Mouse (Mus musculus): ENCODE results near the gene Tcf25. TPM values are rescaled to one million over a fixed set of nuclear protein-coding genes. Genes with fewer than 3 reads are reported as not detected.

Tcf25 gene
- polyA plus RNA-seq (2015; fragmentation: Nextera tagmentation; extraction: Ambion mirVana): 124 and 137 TPM in 2 replicates

DNA sequence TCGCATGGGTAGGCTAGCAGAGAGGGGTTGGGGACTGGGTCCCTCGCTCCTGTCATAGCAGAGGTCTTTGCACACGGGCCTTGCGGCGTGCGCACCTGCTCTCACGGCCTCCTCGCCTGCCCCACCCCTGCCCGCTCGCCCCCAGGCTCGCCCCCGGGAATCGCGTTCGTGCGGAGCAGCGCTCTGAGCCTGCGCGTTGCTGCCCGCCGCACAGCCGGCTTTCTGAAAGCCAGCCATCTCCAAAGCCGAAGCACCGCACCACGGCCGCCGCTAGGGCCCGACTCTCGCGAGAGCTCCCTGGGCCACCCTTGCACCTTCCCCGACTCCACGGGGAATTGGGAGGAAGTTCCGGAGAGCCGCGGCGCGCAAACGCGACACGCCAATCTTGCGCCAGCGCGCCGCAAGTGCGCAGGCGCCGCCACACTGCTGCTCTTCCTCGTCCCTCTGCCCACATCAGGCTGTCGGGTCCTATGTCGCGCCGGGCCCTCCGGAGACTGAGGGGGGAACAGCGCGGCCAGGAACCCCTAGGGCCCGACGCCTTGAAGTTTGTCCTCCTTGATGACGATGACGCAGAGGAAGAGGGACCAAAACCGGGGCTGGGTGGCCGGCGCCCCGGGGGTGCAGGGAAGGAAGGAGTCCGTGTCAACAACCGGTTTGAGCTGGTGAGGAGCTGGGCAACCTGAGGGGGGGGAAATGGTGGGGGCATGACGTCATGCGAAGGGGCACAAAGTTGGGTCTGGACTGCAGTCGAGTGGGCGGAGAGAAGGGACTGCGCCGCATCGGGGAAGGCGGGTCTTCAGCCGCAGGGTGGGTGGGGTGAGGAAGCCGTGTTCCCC lies at the start of gene Tcf25:
TSS of gene Tcf25 (plus strand) at position 351 of the 836 bp plus-strand sequence.

GRCm38 (mm10) chr8:123332262-123333090 lies 41.1 kb upstream of the Tcf25 start, which contains the start of gene Spire2:
Gene Spire2, plus strand, starts transcription at chr8:123332713.

DNA sequence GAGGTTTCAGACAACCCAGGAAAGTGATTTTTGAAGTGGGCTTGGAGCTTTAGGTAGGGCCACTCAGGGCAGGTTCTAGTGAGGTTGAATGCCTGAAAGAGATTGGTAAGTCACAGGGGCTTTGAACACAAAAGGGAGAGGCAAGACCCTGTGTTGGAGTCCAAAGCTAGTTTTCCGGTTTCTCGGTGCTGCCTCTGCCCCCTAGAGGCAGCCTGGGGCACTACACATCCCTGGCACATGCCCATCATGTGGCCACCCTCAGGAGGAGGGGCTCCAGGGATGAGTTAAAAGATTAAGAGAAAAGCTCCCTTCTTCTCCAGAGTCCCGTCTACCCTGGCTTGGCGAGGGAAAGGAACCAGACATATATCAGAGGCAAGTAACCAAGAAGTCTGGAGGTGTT lies 33.2 kb downstream of the Tcf25 start, which contains the start of gene Mc1r:
TSS of gene Mc1r (plus strand) at position 322 of the 400 bp plus-strand sequence.

DNA sequence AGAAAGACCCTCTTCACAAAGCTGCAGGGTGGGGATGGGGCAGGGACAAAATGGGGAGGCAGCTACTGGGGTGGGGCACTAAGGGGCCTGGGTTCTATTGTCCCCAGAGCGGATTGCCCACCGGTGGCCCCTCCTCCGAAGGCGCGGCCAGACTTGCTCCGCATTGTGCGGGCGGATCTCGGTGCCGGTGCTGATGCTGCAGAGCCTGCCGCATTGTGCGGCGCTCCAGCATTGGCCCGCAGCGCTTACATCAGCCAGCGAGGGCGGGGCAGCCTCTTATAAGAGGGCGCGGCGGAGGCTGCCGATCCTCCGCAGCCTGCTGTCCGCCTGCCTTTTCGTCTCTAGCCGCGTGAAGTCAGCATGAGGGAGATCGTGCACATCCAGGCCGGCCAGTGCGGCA lies 37.7 kb downstream of the Tcf25 start, which contains the start of gene Tubb3:
TSS of gene Tubb3 (plus strand) at position 179 of the 400 bp plus-strand sequence.

GRCm38 (mm10) chr8:123423441-123423840 lies 49.9 kb downstream of the Tcf25 start, which contains the start of gene Def8:
Gene Def8, plus strand, starts transcription at chr8:123423527.

Other genes starting within 250 kb of the Tcf25 start
- 13.2 and 13.3 TPM in 2 replicates for gene Sult5a1, start 215.4 kb upstream of the Tcf25 start, polyA plus RNA-seq (2015; fragmentation: Nextera tagmentation; extraction: Ambion mirVana)
- gene Dpep1, start 187.5 kb upstream of the Tcf25 start, polyA plus RNA-seq (2015; fragmentation: Nextera tagmentation; extraction: Ambion mirVana): 14.2 and 14.8 TPM in 2 replicates
- 76.6 and 84.8 TPM in 2 replicates for gene Chmp1a, start 161.0 kb upstream of the Tcf25 start, polyA plus RNA-seq (2015; fragmentation: Nextera tagmentation; extraction: Ambion mirVana)
- gene Spata33, start 160.9 kb upstream of the Tcf25 start, polyA plus RNA-seq (2015; fragmentation: Nextera tagmentation; extraction: Ambion mirVana): 1.2 and 1.4 TPM in 2 replicates
- 11.7 and 13.6 TPM in 2 replicates for gene Cdk10, start 148.9 kb upstream of the Tcf25 start, polyA plus RNA-seq (2015; fragmentation: Nextera tagmentation; extraction: Ambion mirVana)
- 1.3 and 1.6 TPM in 2 replicates for gene Spata2l, start 137.5 kb upstream of the Tcf25 start, polyA plus RNA-seq (2015; fragmentation: Nextera tagmentation; extraction: Ambion mirVana)
- 8.6 and 9.3 TPM in 2 replicates for gene Zfp276, start 119.6 kb upstream of the Tcf25 start, polyA plus RNA-seq (2015; fragmentation: Nextera tagmentation; extraction: Ambion mirVana)
- 11.8 and 13.8 TPM in 2 replicates for gene Vps9d1, start 119.4 kb upstream of the Tcf25 start, polyA plus RNA-seq (2015; fragmentation: Nextera tagmentation; extraction: Ambion mirVana)
- gene Fanca, start 55.2 kb upstream of the Tcf25 start, polyA plus RNA-seq (2015; fragmentation: Nextera tagmentation; extraction: Ambion mirVana): 3.5 and 4.5 TPM in 2 replicates
- gene Spire2, start 41.0 kb upstream of the Tcf25 start, polyA plus RNA-seq (2015; fragmentation: Nextera tagmentation; extraction: Ambion mirVana): 0.43 and 0.45 TPM in 2 replicates
- not detected in 2 replicates for gene Mc1r, start 33.4 kb downstream of the Tcf25 start, polyA plus RNA-seq (2015; fragmentation: Nextera tagmentation; extraction: Ambion mirVana)
- 0.19 and 0.33 TPM in 2 replicates for gene Tubb3, start 37.7 kb downstream of the Tcf25 start, polyA plus RNA-seq (2015; fragmentation: Nextera tagmentation; extraction: Ambion mirVana)
- 15.8 and 18.1 TPM in 2 replicates for gene Def8, start 49.8 kb downstream of the Tcf25 start, polyA plus RNA-seq (2015; fragmentation: Nextera tagmentation; extraction: Ambion mirVana)
- 26.0 and 29.9 TPM in 2 replicates for gene Afg3l1, start 104.2 kb downstream of the Tcf25 start, polyA plus RNA-seq (2015; fragmentation: Nextera tagmentation; extraction: Ambion mirVana)
- 1.9 and 2.8 TPM in 2 replicates for gene Dbndd1, start 141.7 kb downstream of the Tcf25 start, polyA plus RNA-seq (2015; fragmentation: Nextera tagmentation; extraction: Ambion mirVana)
- 8.4 and 9.6 TPM in 2 replicates for gene Gas8, start 145.1 kb downstream of the Tcf25 start, polyA plus RNA-seq (2015; fragmentation: Nextera tagmentation; extraction: Ambion mirVana)